Mouse (Mus musculus): ENCODE measurements around the gene Hes7.
"Not testable (repeated sequence)": the region's sequence is repeated elsewhere in the genome, so short reads cannot be mapped to it uniquely, and the experiment has no call there.

Hes7 gene

GRCm38 (mm10) chr11:69088103-69088855 is 31.9 kb upstream of the Hes7 start, which contains the start of gene Vamp2:
Gene Vamp2 (plus strand): TSS chr11:69088490.
- DNase-seq (ENCODE audit: low spot score): peak; percentile 89

DNA sequence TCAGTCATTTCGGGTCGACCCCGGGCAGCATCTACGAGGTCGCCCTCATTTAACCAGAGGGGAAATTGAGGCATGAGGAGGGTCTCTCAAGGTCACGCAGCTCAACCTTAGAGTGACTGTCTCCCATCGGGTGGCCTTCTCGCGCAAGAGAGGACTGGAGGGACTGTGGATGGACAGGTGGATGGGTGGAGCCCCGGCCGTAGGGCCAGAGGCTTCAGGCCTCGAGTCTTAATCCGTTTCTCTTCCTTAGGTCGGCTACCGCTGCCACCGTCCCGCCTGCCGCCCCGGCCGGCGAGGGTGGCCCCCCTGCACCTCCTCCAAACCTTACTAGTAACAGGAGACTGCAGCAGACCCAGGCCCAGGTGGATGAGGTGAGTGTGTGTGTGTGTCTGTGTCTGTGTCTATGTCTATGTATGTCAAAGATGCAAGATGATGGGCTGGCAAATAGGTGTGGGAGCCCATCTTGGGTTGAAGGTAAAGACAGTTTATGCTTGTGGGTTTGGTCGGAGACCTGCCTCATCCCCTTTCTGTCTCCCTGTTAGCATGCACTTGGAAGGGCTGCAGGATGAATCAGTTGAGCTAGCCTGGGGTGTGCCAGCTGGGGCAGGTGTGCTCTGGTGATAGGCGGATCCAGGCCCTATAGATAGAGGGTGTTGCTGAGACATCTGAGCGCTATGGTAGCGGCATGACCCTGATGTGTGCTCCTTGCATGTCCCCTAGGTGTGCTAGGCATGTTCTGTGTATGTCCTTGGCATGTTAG is 31.2 kb upstream of the Hes7 start:
- DNase-seq (ENCODE audit: low spot score): no peak

DNA sequence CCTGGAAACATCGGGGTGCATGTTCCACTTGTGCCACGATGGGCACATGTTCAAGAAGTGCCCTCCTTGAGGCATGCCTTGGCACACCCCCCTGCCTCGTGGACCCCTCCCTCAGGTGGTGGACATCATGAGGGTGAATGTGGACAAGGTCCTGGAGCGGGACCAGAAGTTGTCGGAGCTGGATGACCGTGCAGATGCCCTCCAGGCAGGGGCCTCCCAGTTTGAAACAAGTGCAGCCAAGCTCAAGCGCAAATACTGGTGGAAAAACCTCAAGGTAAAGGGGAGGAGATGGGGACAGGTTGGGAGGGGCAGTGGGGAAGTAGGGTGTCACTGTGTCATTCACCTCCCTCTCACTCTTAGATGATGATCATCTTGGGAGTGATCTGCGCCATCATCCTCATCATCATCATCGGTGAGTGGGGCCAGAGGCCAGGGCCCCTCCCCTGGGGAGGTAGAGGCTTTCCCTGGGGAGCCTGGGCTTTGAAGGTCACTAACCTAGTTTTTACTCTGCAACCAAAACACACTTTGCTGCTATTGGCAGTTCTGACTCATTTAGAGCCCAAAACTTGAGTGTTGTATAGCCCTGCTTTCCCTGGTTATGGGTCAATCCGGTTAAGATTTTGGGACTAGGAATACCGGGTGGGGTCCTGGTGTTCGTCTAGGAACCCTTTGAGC is 30.5 kb upstream of the Hes7 start:
- DNase-seq (ENCODE audit: low spot score): no peak

- DNase-seq (ENCODE audit: low spot score): no peak
These were observed 29.8 kb upstream of the Hes7 start for GRCm38 (mm10) chr11:69090367-69090766.

DNA sequence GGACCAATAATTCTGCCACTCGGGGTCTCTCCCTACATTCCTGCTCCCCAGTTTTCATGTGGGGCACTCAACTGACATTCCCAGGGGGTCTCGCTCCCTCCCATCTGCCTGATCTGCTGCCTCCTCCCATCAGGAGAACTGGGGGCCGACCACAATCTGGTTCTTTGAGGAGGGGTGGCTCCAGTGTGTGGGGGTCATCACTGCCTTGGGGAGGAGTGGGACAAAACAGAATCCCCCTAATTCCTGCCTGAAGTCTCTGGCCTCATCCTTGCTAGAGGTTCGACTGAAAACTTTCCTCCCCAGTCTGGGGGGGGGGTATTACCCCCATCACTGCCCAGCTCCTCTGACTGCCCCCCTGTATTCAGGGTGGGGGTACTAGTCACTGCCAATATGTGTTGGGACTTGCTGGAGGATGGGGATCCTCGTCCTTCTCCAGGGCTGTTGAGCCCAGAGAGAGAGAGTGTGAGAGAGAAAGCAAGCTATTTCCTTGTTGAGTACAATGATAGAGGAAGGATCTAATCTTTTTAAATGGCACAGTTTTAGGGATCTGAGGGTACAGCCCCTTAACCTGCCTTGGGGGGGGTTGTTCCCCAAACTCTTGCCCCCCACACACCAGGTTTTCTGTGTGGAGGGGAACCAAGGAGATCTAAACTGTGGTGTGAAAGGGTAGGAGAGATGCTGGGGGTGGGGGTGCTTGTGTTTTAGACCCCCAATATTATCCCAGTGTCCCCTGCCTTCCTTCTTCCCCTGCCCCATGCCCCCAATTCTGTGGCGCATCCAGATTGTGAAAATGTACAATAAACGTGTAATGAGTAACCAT is 28.4 kb upstream of the Hes7 start:
- DNase-seq (ENCODE audit: low spot score): no peak

DNA sequence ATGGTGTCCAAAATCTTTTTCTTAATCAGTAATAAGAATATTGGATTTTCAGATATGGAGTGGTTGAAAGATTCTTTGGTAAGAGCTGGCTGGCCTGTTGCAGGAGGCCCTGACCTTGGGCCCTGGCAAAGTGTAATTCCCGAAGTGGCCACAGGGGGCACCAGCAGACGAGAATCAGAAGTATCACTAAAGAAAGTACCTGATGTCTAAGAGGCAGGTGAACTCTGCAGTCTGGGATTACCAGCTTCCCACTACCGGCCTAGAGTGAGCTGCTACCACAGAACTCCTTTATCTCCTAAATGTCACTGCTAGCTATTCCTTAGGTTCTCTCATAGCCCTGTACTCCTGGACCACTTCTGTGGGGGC is 27.8 kb upstream of the Hes7 start:
- peak; percentile 93 for DNase-seq (ENCODE audit: low spot score)

DNA sequence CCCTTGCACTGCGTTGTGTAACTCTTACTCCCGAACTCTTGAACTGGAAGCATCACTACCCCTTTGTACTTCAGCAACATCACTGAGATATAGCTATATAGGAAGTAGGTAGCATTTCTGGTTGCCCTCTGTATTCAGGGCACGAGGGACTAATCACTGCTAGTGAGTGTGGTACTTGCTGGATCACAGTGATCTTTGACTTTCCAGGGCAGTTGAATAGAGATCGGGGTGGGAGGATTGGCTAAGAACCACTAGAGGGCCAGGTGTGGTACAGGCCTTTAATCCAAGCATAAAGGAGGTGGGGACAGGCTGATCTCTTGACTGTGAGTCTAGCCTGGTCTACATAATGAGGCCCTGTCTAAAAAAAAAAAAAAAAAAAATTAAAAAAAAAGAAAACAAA is 27.3 kb upstream of the Hes7 start:
- no peak for DNase-seq (ENCODE audit: low spot score)

DNA sequence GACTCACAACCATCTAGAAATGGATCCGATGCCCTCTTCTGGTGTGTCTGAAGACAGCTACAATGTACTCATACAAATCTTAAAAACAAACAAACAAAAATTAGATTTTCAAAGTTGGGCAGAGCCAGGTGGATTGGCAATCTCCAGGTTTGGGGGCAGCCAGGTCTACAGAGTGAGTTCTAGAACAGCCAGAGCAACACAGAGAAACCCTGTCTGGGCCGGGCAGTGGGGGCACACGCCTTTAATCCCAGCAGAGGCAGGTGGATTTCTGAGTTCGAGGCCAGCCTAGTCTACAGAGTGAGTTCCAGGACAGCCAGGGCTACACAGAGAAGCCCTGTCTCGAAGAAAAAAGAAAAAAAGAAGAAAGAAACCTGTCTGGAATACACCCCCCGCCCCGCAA is 26.3 kb upstream of the Hes7 start:
- not testable (repeated sequence) for DNase-seq (ENCODE audit: low spot score)

GRCm38 (mm10) chr11:69094697-69095429 is 25.3 kb upstream of the Hes7 start, which contains the start of gene Per1:
Gene Per1 (plus strand): TSS chr11:69095217.
- peak; percentile 100 for DNase-seq (ENCODE audit: low spot score)

DNA sequence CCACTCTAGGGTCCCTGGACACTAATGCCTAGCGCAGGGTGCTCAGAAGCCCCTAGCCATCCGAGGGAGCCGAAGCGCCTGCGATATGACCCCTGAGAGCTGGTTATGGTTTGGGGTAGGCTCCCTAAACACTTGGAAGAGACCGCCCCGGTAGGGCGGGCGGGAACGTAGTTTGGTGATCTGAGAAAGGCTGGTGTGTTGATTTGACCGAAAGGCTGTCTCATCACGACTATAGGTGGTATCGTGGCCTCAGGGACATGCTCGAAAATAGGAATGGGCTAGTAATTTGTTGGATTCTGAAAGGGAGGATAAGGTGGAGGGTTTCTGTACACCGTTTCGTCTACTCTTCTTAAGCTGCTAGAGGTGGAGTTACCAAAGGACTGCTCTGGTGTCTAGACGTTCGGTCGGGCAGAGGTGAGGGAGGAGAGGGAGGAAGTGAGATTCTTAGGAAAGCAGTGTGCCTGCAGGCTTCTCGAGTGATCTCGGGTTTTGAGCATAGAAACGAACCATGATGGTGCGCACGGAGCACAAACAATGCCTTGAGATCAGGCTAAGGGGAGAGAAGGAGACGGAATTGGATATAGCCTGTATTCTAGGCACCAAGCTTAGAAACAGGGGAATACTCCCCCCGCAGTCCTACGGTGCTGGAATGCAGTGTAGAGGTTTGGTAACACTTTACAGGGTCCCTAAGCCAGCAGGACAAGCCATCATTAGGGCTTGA is 24.5 kb upstream of the Hes7 start:
- DNase-seq (ENCODE audit: low spot score): peak; percentile 72

DNA sequence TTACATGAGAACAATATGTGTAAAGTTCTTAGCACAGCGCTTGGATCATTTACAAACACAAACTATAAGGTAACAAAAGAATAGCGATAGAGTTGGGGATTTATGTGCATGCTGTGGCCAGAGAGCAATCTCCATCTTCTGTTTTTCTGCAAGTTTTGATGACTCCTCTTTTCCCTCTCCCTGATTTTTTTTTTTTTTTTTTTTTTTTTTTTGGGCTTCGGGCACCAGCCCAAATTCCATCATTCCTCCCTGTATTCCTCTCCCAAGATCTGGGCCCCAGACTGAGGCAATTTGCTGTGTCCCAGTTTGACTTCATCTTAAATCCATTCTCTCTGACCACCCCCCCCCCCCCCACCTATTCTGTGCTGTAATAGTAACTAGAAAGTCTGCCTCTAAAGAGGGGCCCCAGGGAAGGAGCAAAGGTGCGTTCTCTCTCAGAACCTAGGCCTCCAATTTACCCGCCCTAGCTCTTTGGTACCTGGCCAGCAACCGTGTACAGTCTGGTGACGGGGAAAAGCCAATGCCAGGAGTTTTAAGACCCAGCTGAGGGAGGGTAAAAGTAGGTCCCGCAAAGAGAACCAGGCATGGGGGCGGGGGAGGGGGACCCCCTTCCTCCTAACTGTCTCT is 23.7 kb upstream of the Hes7 start:
- DNase-seq (ENCODE audit: low spot score): no peak

DNA sequence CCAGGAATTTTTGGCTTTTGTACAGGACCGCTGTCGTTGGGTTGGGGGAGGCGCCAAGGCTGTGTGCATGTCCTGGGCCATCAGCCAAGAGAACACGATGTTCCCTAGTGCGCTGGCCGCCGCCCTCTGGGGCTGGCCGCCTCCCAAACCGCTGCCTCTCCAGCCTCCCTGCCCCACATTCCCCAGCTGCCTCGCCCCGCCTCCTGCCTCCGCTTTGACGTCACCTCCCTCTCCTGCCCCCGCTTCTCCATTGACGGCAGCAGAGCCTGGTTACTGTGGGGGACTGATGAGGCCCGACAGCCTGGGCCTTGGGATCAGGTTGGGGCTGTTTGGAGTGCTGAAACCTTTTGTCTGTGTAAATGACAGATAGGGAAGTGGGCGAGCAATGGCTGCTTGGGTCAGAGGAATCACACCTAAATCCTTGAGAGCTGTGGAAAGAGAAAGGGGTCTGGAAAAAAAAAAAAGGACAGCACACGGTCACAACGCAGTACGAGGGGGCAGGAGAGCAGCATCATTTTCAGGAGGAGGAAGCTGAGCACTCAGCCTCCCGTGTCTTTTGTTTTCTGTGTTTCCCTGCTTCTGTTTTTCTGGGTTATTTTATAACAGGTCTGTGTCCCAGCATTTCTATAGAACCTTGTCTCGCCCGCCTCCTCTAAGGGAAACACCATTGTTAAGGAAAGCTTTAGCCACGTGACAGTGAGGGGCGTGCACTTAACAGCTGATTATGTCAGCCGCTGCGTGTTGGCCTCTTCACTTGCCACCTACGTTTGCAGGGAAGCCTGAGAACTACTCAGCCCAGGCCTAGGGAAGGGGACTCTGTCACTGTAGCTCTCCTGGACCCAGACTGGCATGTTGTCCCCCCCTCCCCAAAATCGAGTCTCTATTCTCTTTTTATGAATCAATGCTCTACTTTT is 23.0 kb upstream of the Hes7 start:
- DNase-seq (ENCODE audit: low spot score): peak; percentile 99

GRCm38 (mm10) chr11:69098039-69098761 is 22.0 kb upstream of the Hes7 start:
- DNase-seq (ENCODE audit: low spot score): no peak

GRCm38 (mm10) chr11:69098762-69099091 is 21.5 kb upstream of the Hes7 start:
- peak; percentile 99 for DNase-seq (ENCODE audit: low spot score)

- DNase-seq (ENCODE audit: low spot score): peak; percentile 94
These were observed 20.9 kb upstream of the Hes7 start for GRCm38 (mm10) chr11:69099177-69099914.

DNA sequence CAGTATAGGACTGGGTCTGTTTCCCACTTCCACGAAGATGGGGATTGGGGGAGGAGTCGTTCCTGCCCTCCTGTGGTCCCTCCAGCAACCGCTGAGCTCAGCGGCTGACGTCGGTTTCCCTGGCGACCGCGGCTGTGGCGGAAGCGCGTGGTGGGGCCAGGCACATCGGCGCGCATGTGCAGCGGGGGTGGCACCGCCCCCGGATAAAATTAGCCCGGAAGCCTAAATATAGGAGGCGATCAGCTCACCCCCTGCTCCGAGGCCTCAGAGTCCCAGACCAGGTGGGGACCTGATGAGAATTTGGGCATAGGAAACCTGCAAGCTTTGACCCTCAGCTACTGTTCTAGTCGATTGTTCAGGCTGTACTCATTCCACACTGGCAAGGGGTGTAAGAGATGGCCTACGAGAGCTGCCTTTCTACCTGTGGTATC is 20.3 kb upstream of the Hes7 start:
- DNase-seq (ENCODE audit: low spot score): peak; percentile 97

- DNase-seq (ENCODE audit: low spot score): no peak
These were observed 19.4 kb upstream of the Hes7 start for GRCm38 (mm10) chr11:69100639-69101360.
